Mouse (Mus musculus): ENCODE results near the gene St3gal6. TPM values are rescaled to one million over a fixed set of nuclear protein-coding genes. Genes with fewer than 3 reads are reported as not detected.
A peak's percentile ranks its signal among the peaks of the same experiment; 100 is the strongest.

The St3gal6 gene
- polyA plus RNA-seq, 1 experiment from 2014 or later = 19.6 TPM

GRCm38 (mm10) chr16:58525832-58526231, 1.8 kb upstream of the St3gal6 start:
- no peak overlapping the region for H3K9ac ChIP-seq (ENCODE audit: low read length)
- no peaks in the 10 kb centered on the region for H3K27me3 ChIP-seq (ENCODE audit: control insufficient read depth, insufficient read depth, low read length)
- H3K4me3 ChIP-seq (ENCODE audit: low read length) = no peak overlapping the region
- peaks cover 9% of the 10 kb centered on the region; the same call in 1 of the 2 replicates for H3K4me1 ChIP-seq (ENCODE audit: control insufficient read depth, insufficient read depth, low read length)
- peaks cover 3% of the 10 kb centered on the region for H3K9me3 ChIP-seq (replicated peaks; ENCODE audit: control insufficient read depth, low read length)
- H3K36me3 ChIP-seq (ENCODE audit: control insufficient read depth, insufficient read depth) = no peaks in the 10 kb centered on the region
- H3K4me2 ChIP-seq (ENCODE audit: low read depth, low read length) = no peak overlapping the region
- no peak for ATAC-seq (replicated peaks; ENCODE audit: extremely low read depth, insufficient read depth, low FRiP score)
- no peak overlapping the region for H3K27ac ChIP-seq (ENCODE audit: low read length)

GRCm38 (mm10) chr16:58523044-58523859, 791 bp downstream of the St3gal6 start:
- WGBS = under 1% methylated on average over 57 of the region's 58 CpGs
- peak; percentile 93 for ATAC-seq (replicated peaks; ENCODE audit: extremely low read depth, insufficient read depth, low FRiP score)
- no peaks in the 10 kb centered on the region for H3K27me3 ChIP-seq (ENCODE audit: control insufficient read depth, insufficient read depth, low read length)
- no peaks in the 10 kb centered on the region for H3K36me3 ChIP-seq (ENCODE audit: control insufficient read depth, insufficient read depth)
- peaks cover 3% of the 10 kb centered on the region for H3K9me3 ChIP-seq (replicated peaks; ENCODE audit: control insufficient read depth, low read length)
- peak overlapping the region; percentile 87 for H3K4me3 ChIP-seq (ENCODE audit: low read length)
- H3K4me1 ChIP-seq (ENCODE audit: control insufficient read depth, insufficient read depth, low read length) = peaks cover 9% of the 10 kb centered on the region; the same call in 1 of the 2 replicates
- H3K4me2 ChIP-seq (ENCODE audit: low read depth, low read length) = peak overlapping the region; percentile 79
- H3K9ac ChIP-seq (ENCODE audit: low read length) = peak overlapping the region; percentile 93
- H3K27ac ChIP-seq (ENCODE audit: low read length) = peak overlapping the region; percentile 93

- Histone ChIP-seq H3K27me3 (ENCODE audit: control insufficient read depth, insufficient read depth, low read length) (no peaks in the 10 kb centered on the region), H3K4me2 (ENCODE audit: low read depth, low read length) (peak overlapping the region; percentile 79), H3K4me3 (ENCODE audit: low read length) (peak overlapping the region; percentile 87), H3K9ac (ENCODE audit: low read length) (peak overlapping the region; percentile 93), H3K36me3 (ENCODE audit: control insufficient read depth, insufficient read depth) (no peaks in the 10 kb centered on the region), H3K4me1 (ENCODE audit: control insufficient read depth, insufficient read depth, low read length) (peaks cover 9% of the 10 kb centered on the region; the same call in 1 of the 2 replicates), H3K27ac (ENCODE audit: low read length) (peak overlapping the region; percentile 93), H3K9me3 (replicated peaks; ENCODE audit: control insufficient read depth, low read length) (peaks cover 3% of the 10 kb centered on the region)
- 0% methylated on average over 16 of the region's 16 CpGs for WGBS
- peak; percentile 54 for ATAC-seq (replicated peaks; ENCODE audit: extremely low read depth, insufficient read depth, low FRiP score)
Observed at GRCm38 (mm10) chr16:58522677-58523043, 1.4 kb downstream of the St3gal6 start.

GRCm38 (mm10) chr16:58521900-58522299, 2.1 kb downstream of the St3gal6 start:
- Histone ChIP-seq H3K9me3 (replicated peaks; ENCODE audit: control insufficient read depth, low read length) (peaks cover 3% of the 10 kb centered on the region), H3K36me3 (ENCODE audit: control insufficient read depth, insufficient read depth) (no peaks in the 10 kb centered on the region), H3K4me1 (ENCODE audit: control insufficient read depth, insufficient read depth, low read length) (peaks cover 9% of the 10 kb centered on the region; the same call in 1 of the 2 replicates), H3K4me2 (ENCODE audit: low read depth, low read length) (peak overlapping the region; percentile 79), H3K27me3 (ENCODE audit: control insufficient read depth, insufficient read depth, low read length) (no peaks in the 10 kb centered on the region), H3K4me3 (ENCODE audit: low read length) (peak overlapping the region; percentile 87), H3K9ac (ENCODE audit: low read length) (peak overlapping the region; percentile 93), H3K27ac (ENCODE audit: low read length) (no peak overlapping the region)
- ATAC-seq (replicated peaks; ENCODE audit: extremely low read depth, insufficient read depth, low FRiP score) = no peak
- 28% methylated on average over 7 of the region's 7 CpGs for WGBS

GRCm38 (mm10) chr16:58521182-58521581, 2.9 kb downstream of the St3gal6 start:
- peaks cover 9% of the 10 kb centered on the region; the same call in 1 of the 2 replicates for H3K4me1 ChIP-seq (ENCODE audit: control insufficient read depth, insufficient read depth, low read length)
- no peak overlapping the region for H3K27ac ChIP-seq (ENCODE audit: low read length)
- no peak for ATAC-seq (replicated peaks; ENCODE audit: extremely low read depth, insufficient read depth, low FRiP score)
- H3K4me2 ChIP-seq (ENCODE audit: low read depth, low read length) = no peak overlapping the region; the same call in 1 of the 2 replicates
- no peaks in the 10 kb centered on the region for H3K36me3 ChIP-seq (ENCODE audit: control insufficient read depth, insufficient read depth)
- no peak overlapping the region for H3K9ac ChIP-seq (ENCODE audit: low read length)
- 66% methylated on average over 4 of the region's 4 CpGs for WGBS
- no peak overlapping the region for H3K4me3 ChIP-seq (ENCODE audit: low read length)
- no peaks in the 10 kb centered on the region for H3K27me3 ChIP-seq (ENCODE audit: control insufficient read depth, insufficient read depth, low read length)
- H3K9me3 ChIP-seq (replicated peaks; ENCODE audit: control insufficient read depth, low read length) = peaks cover 3% of the 10 kb centered on the region

GRCm38 (mm10) chr16:58520457-58520856, 3.6 kb downstream of the St3gal6 start:
- 92% methylated on average over 6 of the region's 6 CpGs for WGBS
- ATAC-seq (replicated peaks; ENCODE audit: extremely low read depth, insufficient read depth, low FRiP score) = no peak
- Histone ChIP-seq H3K4me1 (ENCODE audit: control insufficient read depth, insufficient read depth, low read length) (peaks cover 9% of the 10 kb centered on the region; the same call in 1 of the 2 replicates), H3K9me3 (replicated peaks; ENCODE audit: control insufficient read depth, low read length) (peaks cover 3% of the 10 kb centered on the region), H3K9ac (ENCODE audit: low read length) (no peak overlapping the region), H3K27ac (ENCODE audit: low read length) (no peak overlapping the region), H3K4me2 (ENCODE audit: low read depth, low read length) (no peak overlapping the region), H3K27me3 (ENCODE audit: control insufficient read depth, insufficient read depth, low read length) (no peaks in the 10 kb centered on the region), H3K36me3 (ENCODE audit: control insufficient read depth, insufficient read depth) (no peaks in the 10 kb centered on the region), H3K4me3 (ENCODE audit: low read length) (no peak overlapping the region)

GRCm38 (mm10) chr16:58519650-58520073, 4.4 kb downstream of the St3gal6 start:
- H3K36me3 ChIP-seq (ENCODE audit: control insufficient read depth, insufficient read depth) = no peaks in the 10 kb centered on the region
- H3K4me2 ChIP-seq (ENCODE audit: low read depth, low read length) = peak overlapping the region; percentile 17; the same call in 1 of the 2 replicates
- H3K27me3 ChIP-seq (ENCODE audit: control insufficient read depth, insufficient read depth, low read length) = no peaks in the 10 kb centered on the region
- 75% methylated on average over 11 of the region's 11 CpGs for WGBS
- ATAC-seq (replicated peaks; ENCODE audit: extremely low read depth, insufficient read depth, low FRiP score) = no peak
- H3K4me1 ChIP-seq (ENCODE audit: control insufficient read depth, insufficient read depth, low read length) = peaks cover 9% of the 10 kb centered on the region; the same call in 1 of the 2 replicates
- H3K9me3 ChIP-seq (replicated peaks; ENCODE audit: control insufficient read depth, low read length) = peaks cover 3% of the 10 kb centered on the region
- H3K27ac ChIP-seq (ENCODE audit: low read length) = no peak overlapping the region
- no peak overlapping the region for H3K4me3 ChIP-seq (ENCODE audit: low read length)
- no peak overlapping the region for H3K9ac ChIP-seq (ENCODE audit: low read length)

GRCm38 (mm10) chr16:58516960-58517798, 6.9 kb downstream of the St3gal6 start:
- H3K9me3 ChIP-seq (replicated peaks; ENCODE audit: control insufficient read depth, low read length) = no peaks in the 10 kb centered on the region
- no peaks in the 10 kb centered on the region for H3K36me3 ChIP-seq (ENCODE audit: control insufficient read depth, insufficient read depth)
- H3K4me3 ChIP-seq (ENCODE audit: low read length) = no peak overlapping the region
- WGBS = 84% methylated on average over 7 of the region's 7 CpGs
- H3K4me1 ChIP-seq (ENCODE audit: control insufficient read depth, insufficient read depth, low read length) = peaks cover 22% of the 10 kb centered on the region
- no peak overlapping the region for H3K27ac ChIP-seq (ENCODE audit: low read length)
- no peak for ATAC-seq (replicated peaks; ENCODE audit: extremely low read depth, insufficient read depth, low FRiP score)
- H3K4me2 ChIP-seq (ENCODE audit: low read depth, low read length) = no peak overlapping the region
- H3K27me3 ChIP-seq (ENCODE audit: control insufficient read depth, insufficient read depth, low read length) = no peaks in the 10 kb centered on the region
- H3K9ac ChIP-seq (ENCODE audit: low read length) = no peak overlapping the region
